Mouse (Mus musculus): ENCODE measurements around the gene Mettl27. TPM values are rescaled to one million over a fixed set of nuclear protein-coding genes. Genes with fewer than 3 reads are reported as not detected.

The Mettl27 gene
- total RNA-seq, 1 experiment, result 15.6 TPM

DNA sequence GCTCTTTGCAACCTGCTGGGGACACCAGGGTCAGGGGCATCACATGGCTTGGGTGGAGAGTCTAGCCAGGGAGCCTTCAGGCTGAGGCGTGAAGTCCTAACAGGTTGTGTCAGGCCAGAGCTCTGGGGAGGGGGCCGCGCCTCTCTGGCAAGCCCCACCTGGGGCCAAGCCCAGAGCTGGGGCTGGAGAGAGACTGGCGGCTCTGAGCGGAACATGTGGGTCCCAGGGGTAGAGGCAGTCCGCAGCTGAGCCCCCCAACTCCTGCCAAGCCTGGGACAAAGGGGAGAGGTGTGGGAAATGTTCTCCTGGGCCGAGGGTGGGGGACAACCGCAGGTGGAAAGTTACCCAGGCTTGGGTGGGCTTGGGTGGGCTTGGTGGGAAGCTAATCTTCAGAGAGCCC lies 35.2 kb upstream of the Mettl27 start:
- no peak overlapping the region for H3K9ac ChIP-seq (ENCODE audit: insufficient read depth, low read depth, low read length, poor library complexity, severe bottlenecking)
- TF ChIP-seq ZC3H11A (IDR thresholded peaks at IDR 0.05; ENCODE audit: borderline replicate concordance, low read depth, low read length) (no peak), ZNF384 (IDR thresholded peaks at IDR 0.05; ENCODE audit: low read depth, low read length) (no peak), MAFK (IDR thresholded peaks at IDR 0.05; ENCODE audit: insufficient read depth, low read depth, low read length) (no peak), HCFC1 (IDR thresholded peaks at IDR 0.05; ENCODE audit: borderline replicate concordance, insufficient read depth, low read length) (no peak), CHD2 (IDR thresholded peaks at IDR 0.05; ENCODE audit: low read depth, low read length) (no peak)
- no peak overlapping the region for H3K4me3 ChIP-seq (ENCODE audit: insufficient read depth in 1 of 2, low read depth in 1 of 2, low read length in 2 of 2, poor library complexity in 1 of 2, severe bottlenecking in 1 of 2)
- in situ Hi-C loops (cut with MboI; ENCODE audit: low sequenced_read_pairs in 2 of 2, unreplicated experiment in 2 of 2), result no loop called here
- no peak for DNase-seq (ENCODE audit: low read depth, low spot score)
- no peaks in the 10 kb centered on the region for H3K9me3 ChIP-seq (ENCODE audit: control insufficient read depth, insufficient read depth, low read depth, low read length)
- no peaks in the 10 kb centered on the region for H3K36me3 ChIP-seq (ENCODE audit: control insufficient read depth, insufficient read depth, low read length, poor library complexity, severe bottlenecking)
- no peak overlapping the region for H3K27ac ChIP-seq (ENCODE audit: insufficient read depth, low read depth, low read length, poor library complexity, severe bottlenecking)
- H3K4me1 ChIP-seq (ENCODE audit: control insufficient read depth in 2 of 2, insufficient read depth in 2 of 2, low read length in 2 of 2, poor library complexity in 1 of 2), result peaks cover 0 to 4% of the 10 kb centered on the region in 2 experiments; a peak in 1 of 4 replicates

DNA sequence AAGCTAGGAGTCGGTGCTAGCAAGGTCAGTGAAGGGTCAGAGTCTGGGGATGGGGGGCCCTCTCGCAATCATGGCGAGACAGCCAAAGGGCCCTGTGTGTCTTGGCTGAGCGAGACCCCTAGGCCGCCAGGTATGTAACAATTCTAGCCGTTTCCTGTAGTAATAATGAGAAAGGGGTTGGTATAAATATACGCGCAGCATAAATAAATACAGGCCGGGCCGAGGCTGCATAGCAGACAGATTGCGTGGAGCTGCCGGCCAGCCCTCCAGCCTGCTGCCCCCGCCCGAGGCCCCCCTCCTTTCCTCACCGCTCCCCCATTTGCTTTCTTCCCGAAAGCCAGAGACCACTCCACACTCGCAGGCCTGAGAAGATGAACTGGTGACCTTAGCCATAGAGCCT lies 34.6 kb upstream of the Mettl27 start:
- Histone ChIP-seq H3K4me1 (ENCODE audit: control insufficient read depth in 2 of 2, insufficient read depth in 2 of 2, low read length in 2 of 2, poor library complexity in 1 of 2) (0 out of 4 replicates have a peak, but pooled peaks cover 0 to 4% of the 10 kb centered on the region in 2 experiments), H3K27ac (ENCODE audit: insufficient read depth, low read depth, low read length, poor library complexity, severe bottlenecking) (no peak overlapping the region), H3K9me3 (ENCODE audit: control insufficient read depth, insufficient read depth, low read depth, low read length) (no peaks in the 10 kb centered on the region), H3K9ac (ENCODE audit: insufficient read depth, low read depth, low read length, poor library complexity, severe bottlenecking) (no peak overlapping the region), H3K36me3 (ENCODE audit: control insufficient read depth, insufficient read depth, low read length, poor library complexity, severe bottlenecking) (no peaks in the 10 kb centered on the region), H3K4me3 (ENCODE audit: insufficient read depth in 1 of 2, low read depth in 1 of 2, low read length in 2 of 2, poor library complexity in 1 of 2, severe bottlenecking in 1 of 2) (no peak overlapping the region)
- TF ChIP-seq ZC3H11A (IDR thresholded peaks at IDR 0.05; ENCODE audit: borderline replicate concordance, low read depth, low read length), result no peak
- no peak for TF ChIP-seq HCFC1 (IDR thresholded peaks at IDR 0.05; ENCODE audit: borderline replicate concordance, insufficient read depth, low read length)
- no peak for TF ChIP-seq CHD2 (IDR thresholded peaks at IDR 0.05; ENCODE audit: low read depth, low read length)
- no peak for TF ChIP-seq ZNF384 (IDR thresholded peaks at IDR 0.05; ENCODE audit: low read depth, low read length)
- no peak for TF ChIP-seq MAFK (IDR thresholded peaks at IDR 0.05; ENCODE audit: insufficient read depth, low read depth, low read length)
- no peak for DNase-seq (ENCODE audit: low read depth, low spot score)
- in situ Hi-C loops (cut with MboI; ENCODE audit: low sequenced_read_pairs in 2 of 2, unreplicated experiment in 2 of 2), result no loop called here

DNA sequence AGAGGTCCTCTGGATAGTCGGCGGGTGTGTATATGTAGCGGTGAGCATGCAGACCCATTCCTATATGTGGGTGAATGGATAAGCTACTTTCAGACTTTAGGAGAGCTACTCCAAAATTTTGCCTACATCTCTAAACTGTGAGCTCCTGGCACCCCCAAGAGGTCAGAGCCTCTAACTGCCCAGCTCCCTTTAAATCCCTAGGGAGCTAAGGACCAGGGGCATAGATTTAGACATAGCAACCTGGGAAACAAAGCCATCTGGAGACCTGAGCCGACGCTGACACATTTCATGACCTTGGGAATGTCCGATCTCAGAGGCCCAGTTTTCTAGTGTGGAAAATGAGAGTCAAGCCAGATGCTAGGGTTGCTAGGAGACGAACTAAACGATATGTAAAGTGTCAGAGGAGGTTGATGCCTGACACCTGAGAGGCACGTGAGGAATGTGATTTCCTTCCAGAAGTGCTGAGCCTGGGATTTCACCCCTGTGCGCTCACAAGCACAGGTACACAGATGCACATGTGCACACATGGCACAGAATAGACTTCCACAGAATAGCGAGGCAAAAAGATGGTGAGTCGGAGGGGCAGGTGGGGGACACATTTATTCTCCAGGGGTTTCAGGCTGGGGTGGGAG lies 31.0 kb upstream of the Mettl27 start:
- DNase-seq (ENCODE audit: low read depth, low spot score), result peak; percentile 33
- TF ChIP-seq ZC3H11A (IDR thresholded peaks at IDR 0.05; ENCODE audit: borderline replicate concordance, low read depth, low read length) (peak; percentile 76), MAFK (IDR thresholded peaks at IDR 0.05; ENCODE audit: insufficient read depth, low read depth, low read length) (peak; percentile 46; the same call in 1 of the 2 replicates), CHD2 (IDR thresholded peaks at IDR 0.05; ENCODE audit: low read depth, low read length) (no peak), HCFC1 (IDR thresholded peaks at IDR 0.05; ENCODE audit: borderline replicate concordance, insufficient read depth, low read length) (no peak), ZNF384 (IDR thresholded peaks at IDR 0.05; ENCODE audit: low read depth, low read length) (no peak)
- Histone ChIP-seq H3K4me1 (ENCODE audit: control insufficient read depth in 2 of 2, insufficient read depth in 2 of 2, low read length in 2 of 2, poor library complexity in 1 of 2) (0 out of 4 replicates have a peak, but pooled peaks cover 0 to 4% of the 10 kb centered on the region in 2 experiments), H3K27ac (ENCODE audit: insufficient read depth, low read depth, low read length, poor library complexity, severe bottlenecking) (no peak overlapping the region), H3K36me3 (ENCODE audit: control insufficient read depth, insufficient read depth, low read length, poor library complexity, severe bottlenecking) (no peaks in the 10 kb centered on the region), H3K9me3 (ENCODE audit: control insufficient read depth, insufficient read depth, low read depth, low read length) (no peaks in the 10 kb centered on the region), H3K9ac (ENCODE audit: insufficient read depth, low read depth, low read length, poor library complexity, severe bottlenecking) (no peak overlapping the region), H3K4me3 (ENCODE audit: insufficient read depth in 1 of 2, low read depth in 1 of 2, low read length in 2 of 2, poor library complexity in 1 of 2, severe bottlenecking in 1 of 2) (no peak overlapping the region)
- in situ Hi-C loops (cut with MboI; ENCODE audit: low sequenced_read_pairs in 2 of 2, unreplicated experiment in 2 of 2), result no loop called here

DNA sequence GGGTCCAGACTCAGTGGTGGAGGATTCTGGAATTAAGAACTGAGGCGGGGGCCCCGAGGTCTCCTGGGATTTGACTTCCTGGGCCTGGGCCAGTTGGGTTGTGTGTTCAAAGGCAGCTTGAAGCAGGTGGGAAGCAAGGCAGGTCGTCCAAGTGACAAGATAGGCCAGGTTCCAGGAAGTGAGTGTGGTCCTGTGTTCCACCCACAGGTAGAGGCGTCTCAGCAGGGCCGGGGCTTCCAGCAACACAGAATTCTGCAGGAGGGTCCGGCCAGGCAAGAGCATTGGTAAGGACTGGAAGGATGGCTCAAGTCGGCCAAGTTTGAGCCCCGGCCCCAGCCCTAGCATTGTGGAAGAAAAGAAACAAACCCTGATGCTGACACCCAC lies 30.5 kb upstream of the Mettl27 start:
- Histone ChIP-seq H3K9ac (ENCODE audit: insufficient read depth, low read depth, low read length, poor library complexity, severe bottlenecking) (no peak overlapping the region), H3K9me3 (ENCODE audit: control insufficient read depth, insufficient read depth, low read depth, low read length) (no peaks in the 10 kb centered on the region), H3K27ac (ENCODE audit: insufficient read depth, low read depth, low read length, poor library complexity, severe bottlenecking) (no peak overlapping the region), H3K36me3 (ENCODE audit: control insufficient read depth, insufficient read depth, low read length, poor library complexity, severe bottlenecking) (no peaks in the 10 kb centered on the region), H3K4me3 (ENCODE audit: insufficient read depth in 1 of 2, low read depth in 1 of 2, low read length in 2 of 2, poor library complexity in 1 of 2, severe bottlenecking in 1 of 2) (no peak overlapping the region), H3K4me1 (ENCODE audit: control insufficient read depth in 2 of 2, insufficient read depth in 2 of 2, low read length in 2 of 2, poor library complexity in 1 of 2) (0 out of 4 replicates have a peak, but pooled peaks cover 0 to 4% of the 10 kb centered on the region in 2 experiments)
- TF ChIP-seq MAFK (IDR thresholded peaks at IDR 0.05; ENCODE audit: insufficient read depth, low read depth, low read length), result no peak
- no peak for TF ChIP-seq HCFC1 (IDR thresholded peaks at IDR 0.05; ENCODE audit: borderline replicate concordance, insufficient read depth, low read length)
- TF ChIP-seq ZC3H11A (IDR thresholded peaks at IDR 0.05; ENCODE audit: borderline replicate concordance, low read depth, low read length), result no peak
- no peak for TF ChIP-seq ZNF384 (IDR thresholded peaks at IDR 0.05; ENCODE audit: low read depth, low read length)
- no peak for TF ChIP-seq CHD2 (IDR thresholded peaks at IDR 0.05; ENCODE audit: low read depth, low read length)
- DNase-seq (ENCODE audit: low read depth, low spot score), result no peak
- in situ Hi-C loops (cut with MboI; ENCODE audit: low sequenced_read_pairs in 2 of 2, unreplicated experiment in 2 of 2), result no loop called here
